Mouse (Mus musculus) myocyte (in vitro differentiated cells): ENCODE measurements around the gene Wwox.

ENCODE experiments used
- CEBPB ChIP-seq: IDR thresholded peaks from 2 replicates; pipeline ENCODE4 v1.6.1; 2011; ENCODE audit warnings: mild to moderate bottlenecking, moderate library complexity; ENCODE audit not compliant: poor library complexity, insufficient read depth, severe bottlenecking
- E2F4 ChIP-seq: IDR thresholded peaks from one replicate; pipeline ENCODE4 v1.6.1; 2011; ENCODE audit warnings: mild to moderate bottlenecking, control low read depth, moderate library complexity; ENCODE audit not compliant: insufficient read depth
- MAX ChIP-seq: IDR thresholded peaks from one replicate; pipeline ENCODE4 v1.6.1; 2011; ENCODE audit warnings: low read depth, mild to moderate bottlenecking, control low read depth
- MYOD1 ChIP-seq, 3 experiments: IDR thresholded peaks; one replicate each; pipeline ENCODE4 v1.6.1; 2011; ENCODE audit warnings: control low read depth in 2 of 3, low read depth in 2 of 3, mild to moderate bottlenecking in 2 of 3, moderate library complexity in 1 of 3; ENCODE audit not compliant: insufficient read length in 2 of 3, control insufficient read depth in 1 of 3
- MYOG ChIP-seq, 3 experiments: IDR thresholded peaks; one replicate each; pipeline ENCODE4 v1.6.1; 2011; ENCODE audit warnings: control low read depth in 2 of 3, low read depth in 2 of 3, mild to moderate bottlenecking in 2 of 3; ENCODE audit not compliant: insufficient read length in 2 of 3, control insufficient read depth in 1 of 3, insufficient read depth in 1 of 3
- POLR2A ChIP-seq: IDR thresholded peaks from one replicate; pipeline ENCODE4 v1.6.1; 2011; ENCODE audit warnings: low read depth, mild to moderate bottlenecking, control low read depth, moderate library complexity; ENCODE audit not compliant: insufficient read length
- POLR2AphosphoS2 ChIP-seq: IDR thresholded peaks from one replicate; pipeline ENCODE4 v1.6.1; 2011; ENCODE audit warnings: low read depth, control low read depth; ENCODE audit not compliant: insufficient read length
- REST ChIP-seq: IDR thresholded peaks from one replicate; pipeline ENCODE4 v1.6.1; 2011; ENCODE audit warnings: mild to moderate bottlenecking, control low read depth, moderate library complexity; ENCODE audit not compliant: insufficient read depth, insufficient read length
- SRF ChIP-seq: IDR thresholded peaks from one replicate; pipeline ENCODE4 v1.6.1; 2011; ENCODE audit warnings: low read depth; ENCODE audit not compliant: control insufficient read depth, insufficient read length
- TCF12 ChIP-seq: IDR thresholded peaks from one replicate; pipeline ENCODE4 v1.6.1; 2011; ENCODE audit warnings: mild to moderate bottlenecking, control low read depth; ENCODE audit not compliant: poor library complexity, insufficient read depth, severe bottlenecking
- TCF3 ChIP-seq: IDR thresholded peaks from one replicate; pipeline ENCODE4 v1.6.1; 2011; ENCODE audit warnings: low read depth, control low read depth; ENCODE audit not compliant: insufficient read length
- USF1 ChIP-seq: IDR thresholded peaks from one replicate; pipeline ENCODE4 v1.6.1; 2011; ENCODE audit warnings: low read depth, mild to moderate bottlenecking, control low read depth, moderate library complexity

- TF ChIP-seq REST (no peak), MYOD1 (IDR thresholded peaks at IDR 0.05; ENCODE audit: control insufficient read depth in 1 of 3, insufficient read length in 2 of 3, low read depth in 2 of 3) (no peak), POLR2A (no peak), MAX (no peak), POLR2AphosphoS2 (no peak), TCF3 (no peak), MYOG (IDR thresholded peaks at IDR 0.05; ENCODE audit: control insufficient read depth in 1 of 3, insufficient read depth in 1 of 3, insufficient read length in 2 of 3, low read depth in 2 of 3) (no peak), USF1 (no peak), CEBPB (no peak), E2F4 (no peak), TCF12 (no peak), SRF (no peak)
Observed at GRCm38 (mm10) chr8:114947921-114948320, 508.5 kb downstream of the Wwox start.
